Mouse (Mus musculus) forebrain, embryonic 15.5 days (tissue): ENCODE measurements around the gene Itgb4. TPM values are rescaled to one million over a fixed set of nuclear protein-coding genes. Genes with fewer than 3 reads are reported as not detected.
"Not testable (repeated sequence)": the region's sequence is repeated elsewhere in the genome, so short reads cannot be mapped to it uniquely, and the experiment has no call there.

ENCODE experiments used
- ATAC-seq: fragments of 200-750 bp; cut with Nextera tagmentation; replicated peaks from 2 replicates; pipeline ENCODE4 v1.8.0; 2017; ENCODE audit warnings: mild to moderate bottlenecking, moderate TSS enrichment, moderate library complexity
- H3K27ac ChIP-seq: fragments of 300-500 bp; sonication (generic); replicated peaks from 2 replicates; pipeline ENCODE4 v1.5.1; 2015; ENCODE audit warnings: mild to moderate bottlenecking, inconsistent platforms
- H3K27me3 ChIP-seq: fragments of 300-500 bp; sonication (generic); 2 replicates; pipeline ENCODE4 v1.6.1; 2015; ENCODE audit warnings: inconsistent platforms
- H3K36me3 ChIP-seq: fragments of 300-500 bp; sonication (generic); 2 replicates; pipeline ENCODE4 v1.6.1; 2015; ENCODE audit warnings: mild to moderate bottlenecking, inconsistent platforms
- H3K4me1 ChIP-seq: fragments of 300-500 bp; sonication (generic); 2 replicates; pipeline ENCODE4 v1.6.1; 2015; ENCODE audit warnings: inconsistent platforms
- H3K4me2 ChIP-seq: fragments of 300-500 bp; sonication (generic); replicated peaks from 2 replicates; pipeline ENCODE4 v1.6.1; 2015; ENCODE audit warnings: mild to moderate bottlenecking, inconsistent platforms
- H3K4me3 ChIP-seq: fragments of 300-500 bp; sonication (generic); 2 replicates; pipeline ENCODE4 v1.5.1; 2015; ENCODE audit warnings: mild to moderate bottlenecking, inconsistent platforms
- H3K9ac ChIP-seq: fragments of 300-500 bp; sonication (generic); replicated peaks from 2 replicates; pipeline ENCODE4 v1.6.1; 2015; ENCODE audit warnings: mild to moderate bottlenecking, inconsistent platforms
- H3K9me3 ChIP-seq: fragments of 300-500 bp; sonication (generic); 2 replicates; pipeline ENCODE4 v1.6.1; 2016; ENCODE audit warnings: inconsistent platforms
- WGBS: fragments of 180-500 bp; shearing (Covaris S2); methylation state at CpG from one replicate; pipeline ENCODE4 v1.1.7; 2015; ENCODE audit warnings: mixed read lengths; 5-methylcytosine and 5-hydroxymethylcytosine counted together
- polyA plus RNA-seq: library from polyadenylated mRNA; unstranded; fragments of >200 nt; fragmentation: Nextera tagmentation; extraction: Ambion mirVana; gene quantifications from 2 replicates; pipeline ENCODE4 v1.2.1, GENCODE M21; 2015

Itgb4 gene
- polyA plus RNA-seq, 1 experiment from 2014 or later = 0.69 TPM

DNA sequence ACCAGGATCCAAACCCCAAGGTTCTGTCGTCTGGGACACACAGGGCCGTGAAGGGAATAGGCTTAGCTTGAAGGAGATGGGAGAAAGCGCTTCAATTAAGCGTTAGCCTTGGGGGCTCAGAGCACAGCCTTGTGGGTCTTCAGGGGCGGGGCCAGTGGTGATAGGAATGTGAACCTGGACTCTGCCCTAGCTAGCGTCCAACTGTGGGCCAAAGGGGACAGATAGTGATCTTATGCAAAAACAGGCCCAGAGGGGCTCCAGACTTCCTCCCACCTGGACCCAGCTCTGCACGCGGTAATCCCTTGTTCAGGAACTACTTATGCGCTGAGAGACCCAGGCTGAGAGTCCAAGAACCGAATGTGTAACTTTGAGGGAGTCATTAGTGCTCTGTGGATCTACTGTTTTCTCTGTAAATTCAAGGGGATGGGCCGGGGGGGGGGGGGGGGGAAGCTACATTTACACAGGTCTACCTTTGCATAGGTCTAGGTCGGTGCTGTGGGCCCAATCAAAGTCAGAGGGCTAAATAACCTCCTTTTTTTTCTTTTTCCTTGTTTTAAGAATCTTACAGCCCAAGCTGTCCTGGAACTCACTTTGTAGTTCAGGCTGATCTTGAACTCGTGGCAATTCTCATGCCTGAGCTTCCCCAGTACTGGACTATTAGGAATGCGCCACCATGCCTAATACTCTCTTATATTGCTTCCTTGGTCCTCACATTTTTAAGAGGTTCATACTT, 37.2 kb downstream of the Itgb4 start:
- H3K4me1 ChIP-seq = peaks cover 22% of the 10 kb centered on the region
- H3K4me3 ChIP-seq = peak overlapping the region; percentile 68
- ATAC-seq = peak; percentile 2; the same call in 1 of the 2 replicates
- peak overlapping the region; percentile 73; the same call in 1 of the 2 replicates for H3K27ac ChIP-seq
- H3K36me3 ChIP-seq = no peaks in the 10 kb centered on the region
- H3K27me3 ChIP-seq = no peaks in the 10 kb centered on the region
- peak overlapping the region; percentile 86 for H3K4me2 ChIP-seq
- peak overlapping the region; percentile 67 for H3K9ac ChIP-seq
- H3K9me3 ChIP-seq = no peaks in the 10 kb centered on the region
- 21% methylated on average over 14 of the region's 14 CpGs for WGBS

DNA sequence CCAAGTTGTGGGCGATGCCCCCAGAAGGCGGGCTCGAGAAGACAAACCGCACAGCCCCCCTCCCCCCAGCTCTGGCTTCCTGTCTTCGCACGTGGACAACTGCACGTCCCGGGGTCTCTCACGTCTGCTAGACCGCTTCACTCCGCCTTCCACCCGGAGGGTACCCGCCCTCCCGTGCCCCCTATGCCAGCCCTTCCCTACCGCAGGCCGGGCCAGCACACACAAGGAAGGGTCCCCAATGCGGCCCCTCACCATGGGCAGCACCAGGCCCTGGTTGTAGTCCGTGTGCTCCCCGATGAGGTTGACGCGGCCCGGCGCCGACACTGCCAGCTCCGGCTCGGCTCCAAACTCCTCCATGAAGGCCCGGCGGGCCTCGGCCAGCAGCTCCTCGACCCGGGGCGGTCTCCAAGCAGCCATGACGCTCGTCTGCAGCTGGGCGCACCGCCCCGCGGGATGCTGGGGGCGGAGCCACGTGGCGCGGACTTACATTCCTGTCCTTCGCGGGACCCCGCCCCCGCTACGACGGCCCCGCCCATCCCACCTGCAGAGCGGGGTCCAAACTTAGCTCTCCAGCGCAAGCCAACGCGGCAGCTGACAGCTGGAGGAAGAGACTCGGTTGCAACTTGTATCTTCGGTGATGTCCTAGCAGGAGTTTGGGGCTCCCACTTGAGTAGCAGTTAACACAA, 37.9 kb downstream of the Itgb4 start, which contains the start of gene Galk1:
Gene Galk1 (minus strand): TSS at position 458 of the 686 bp plus-strand sequence.
- no peaks in the 10 kb centered on the region for H3K27me3 ChIP-seq
- H3K27ac ChIP-seq = peak within 1 kb of the TSS; percentile 73
- H3K4me1 ChIP-seq = peaks cover 22% of the 10 kb centered on the region
- peak; percentile 84 for ATAC-seq
- H3K4me2 ChIP-seq = peak within 1 kb of the TSS; percentile 86
- peak within 1 kb of the TSS; percentile 67 for H3K9ac ChIP-seq
- no peaks in the 10 kb centered on the region for H3K36me3 ChIP-seq
- H3K4me3 ChIP-seq = peak within 1 kb of the TSS; percentile 68
- no peaks in the 10 kb centered on the region for H3K9me3 ChIP-seq
- under 1% methylated on average over 55 of the region's 55 CpGs for WGBS

DNA sequence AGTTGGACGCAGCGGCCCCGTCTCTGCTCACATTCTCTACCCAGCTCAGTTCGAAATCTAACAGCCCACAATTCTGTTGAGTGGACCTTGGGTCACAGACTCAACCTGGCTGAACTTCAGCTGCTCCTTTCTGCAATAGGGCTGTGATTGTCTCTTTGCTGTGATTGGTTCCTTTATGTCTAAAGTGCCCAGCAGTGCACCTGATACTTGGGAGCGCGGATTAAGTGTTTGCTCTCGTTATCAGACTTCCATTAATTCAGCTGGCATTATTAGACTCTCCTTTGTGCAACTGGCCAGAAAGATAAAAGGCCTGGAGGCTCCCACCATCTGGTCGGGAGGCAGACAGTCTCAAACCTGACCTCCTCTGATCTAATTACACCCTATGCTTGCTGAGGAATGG, 40.3 kb downstream of the Itgb4 start:
- ATAC-seq = no peak
- WGBS = 41% methylated on average over 8 of the region's 8 CpGs

DNA sequence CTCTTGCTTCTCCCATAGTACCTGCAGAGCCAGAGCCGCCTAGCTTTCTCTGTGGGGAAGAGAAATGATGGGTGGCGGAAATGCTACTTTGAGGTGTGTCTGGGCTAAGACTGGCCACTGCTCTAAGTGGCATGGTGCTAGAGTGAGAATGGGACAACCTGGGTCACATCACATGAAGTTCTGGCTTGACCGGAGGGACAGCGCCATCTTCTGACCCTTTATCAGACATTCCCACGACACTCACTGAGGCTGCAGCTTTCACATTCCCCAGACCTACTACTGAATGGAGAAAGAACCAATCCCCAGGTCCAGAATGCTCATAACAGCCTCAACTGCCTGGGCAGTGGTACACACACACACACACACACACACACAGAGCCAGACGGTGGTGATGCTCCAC, 43.6 kb downstream of the Itgb4 start:
- Histone ChIP-seq H3K27ac (no peak overlapping the region), H3K9me3 (no peaks in the 10 kb centered on the region), H3K27me3 (no peaks in the 10 kb centered on the region), H3K9ac (no peak overlapping the region), H3K36me3 (peaks cover 25% of the 10 kb centered on the region), H3K4me2 (no peak overlapping the region), H3K4me3 (no peak overlapping the region), H3K4me1 (peaks cover 19% of the 10 kb centered on the region)
- no peak for ATAC-seq
- WGBS = 32% methylated on average over 6 of the region's 6 CpGs

More for the DNA sequence above, 40.3 kb downstream of the Itgb4 start:
- Histone ChIP-seq H3K9ac (no peak overlapping the region), H3K27me3 (no peaks in the 10 kb centered on the region), H3K4me2 (no peak overlapping the region), H3K4me1 (peaks cover 22% of the 10 kb centered on the region), H3K9me3 (no peaks in the 10 kb centered on the region), H3K36me3 (peaks cover under 1% of the 10 kb centered on the region; the same call in 1 of the 2 replicates), H3K27ac (no peak overlapping the region), H3K4me3 (no peak overlapping the region)

DNA sequence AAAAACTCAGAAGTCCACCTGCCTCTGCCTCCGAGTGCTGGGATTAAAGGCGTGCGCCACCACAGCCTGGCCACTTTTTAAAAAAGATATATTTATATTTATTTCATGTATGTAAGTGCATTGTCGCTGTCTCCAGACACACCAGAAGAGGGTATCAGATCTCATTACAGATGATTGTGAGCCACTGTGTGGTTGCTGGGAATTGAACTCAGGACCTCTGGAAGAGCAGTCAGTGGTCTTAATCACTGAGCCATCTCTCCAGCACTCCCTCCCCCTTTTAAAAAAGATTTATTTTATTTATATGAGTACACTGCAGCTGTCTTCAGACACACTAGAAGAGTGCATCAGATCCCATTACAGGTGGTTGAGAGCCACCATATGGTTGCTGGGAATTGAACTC, 44.4 kb downstream of the Itgb4 start:
- H3K9ac ChIP-seq, H3K9me3 ChIP-seq, H3K4me3 ChIP-seq, H3K27me3 ChIP-seq, H3K27ac ChIP-seq, H3K4me2 ChIP-seq, ATAC-seq: not testable (repeated sequence)
- 91% methylated on average over 4 of the region's 4 CpGs for WGBS
- Histone ChIP-seq H3K36me3 (peaks cover 25% of the 10 kb centered on the region), H3K4me1 (peaks cover 18% of the 10 kb centered on the region)

DNA sequence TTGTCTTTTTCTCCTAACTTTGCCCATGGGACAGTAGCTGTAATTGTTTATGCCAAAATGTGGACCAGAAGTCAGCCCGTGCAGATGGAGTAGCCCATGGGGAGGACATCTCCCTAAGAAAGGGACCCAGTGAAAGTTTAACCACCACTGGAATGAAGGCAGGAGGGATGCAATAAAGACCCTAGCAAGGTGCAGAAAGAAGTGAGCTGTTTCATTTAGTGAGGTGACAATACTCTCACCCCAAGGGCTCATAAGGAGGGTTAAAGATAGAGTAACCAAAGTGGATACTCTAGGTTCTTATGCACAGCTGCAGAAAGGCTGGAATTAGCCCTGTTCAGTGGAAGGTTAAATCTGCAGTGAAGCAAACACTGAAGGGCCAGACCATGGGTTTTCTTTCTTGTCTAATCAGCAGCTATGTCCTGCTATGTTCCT, 44.9 kb downstream of the Itgb4 start:
- no peak overlapping the region for H3K9ac ChIP-seq
- H3K4me1 ChIP-seq = peaks cover 18% of the 10 kb centered on the region
- H3K27ac ChIP-seq = no peak overlapping the region
- no peaks in the 10 kb centered on the region for H3K27me3 ChIP-seq
- no peak overlapping the region for H3K4me2 ChIP-seq
- no peak for ATAC-seq
- 76% methylated on average over 1 of the region's 1 CpGs for WGBS
- no peaks in the 10 kb centered on the region for H3K9me3 ChIP-seq
- H3K4me3 ChIP-seq = no peak overlapping the region
- peaks cover 25% of the 10 kb centered on the region for H3K36me3 ChIP-seq

DNA sequence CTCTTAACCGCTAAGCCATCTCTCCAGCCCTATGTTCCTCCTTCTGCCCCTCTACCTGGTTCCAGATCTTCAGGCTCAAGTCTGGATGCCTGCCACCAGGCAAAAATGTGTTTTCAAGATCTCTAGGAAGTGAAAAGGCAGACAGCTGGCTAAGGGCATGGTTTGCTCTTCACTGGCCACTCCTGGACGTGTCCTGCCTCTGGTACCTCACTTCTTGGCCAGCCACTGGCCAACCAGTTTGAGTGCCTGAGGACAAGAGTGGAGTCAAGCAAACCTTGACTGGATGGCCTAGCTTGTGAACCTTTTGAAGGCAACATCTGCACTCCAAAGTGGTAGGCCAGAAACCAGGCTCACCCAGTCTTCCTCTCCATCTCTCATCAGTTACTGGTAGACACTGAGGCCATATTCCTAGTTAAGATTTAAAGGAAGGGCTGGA, 45.5 kb downstream of the Itgb4 start:
- no peak overlapping the region for H3K27ac ChIP-seq
- H3K4me2 ChIP-seq = no peak overlapping the region
- H3K27me3 ChIP-seq = no peaks in the 10 kb centered on the region
- H3K9ac ChIP-seq = no peak overlapping the region
- H3K4me3 ChIP-seq = no peak overlapping the region
- H3K4me1 ChIP-seq = peaks cover 18% of the 10 kb centered on the region
- H3K36me3 ChIP-seq = peaks cover 25% of the 10 kb centered on the region
- ATAC-seq = no peak
- no peaks in the 10 kb centered on the region for H3K9me3 ChIP-seq
- 84% methylated on average over 2 of the region's 2 CpGs for WGBS

DNA sequence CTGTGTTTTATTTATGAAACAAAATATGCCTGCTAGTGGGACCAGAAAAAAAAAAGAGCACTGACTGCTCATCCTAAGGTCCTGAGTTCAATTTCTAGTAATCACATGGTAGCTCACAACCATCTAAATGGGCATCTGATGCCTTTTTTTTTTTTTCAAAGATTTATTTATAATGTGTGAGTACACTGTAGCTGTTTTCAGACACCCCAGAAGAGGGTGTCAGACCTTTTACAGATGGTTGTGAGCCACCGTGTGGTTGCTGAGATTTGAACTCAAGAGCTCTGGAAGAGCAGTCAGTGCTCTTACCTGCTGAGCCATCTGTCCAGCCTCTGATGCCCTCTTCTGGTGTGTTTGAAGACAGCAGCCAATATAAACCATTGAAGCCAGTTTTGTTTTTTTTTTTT, 46.0 kb downstream of the Itgb4 start:
- Histone ChIP-seq H3K27ac (no peak overlapping the region), H3K4me3 (no peak overlapping the region), H3K9me3 (no peaks in the 10 kb centered on the region), H3K36me3 (peaks cover 25% of the 10 kb centered on the region), H3K4me2 (no peak overlapping the region), H3K9ac (no peak overlapping the region), H3K4me1 (peaks cover 18% of the 10 kb centered on the region), H3K27me3 (no peaks in the 10 kb centered on the region)
- WGBS = 40% methylated on average over 1 of the region's 1 CpGs
- no peak for ATAC-seq

DNA sequence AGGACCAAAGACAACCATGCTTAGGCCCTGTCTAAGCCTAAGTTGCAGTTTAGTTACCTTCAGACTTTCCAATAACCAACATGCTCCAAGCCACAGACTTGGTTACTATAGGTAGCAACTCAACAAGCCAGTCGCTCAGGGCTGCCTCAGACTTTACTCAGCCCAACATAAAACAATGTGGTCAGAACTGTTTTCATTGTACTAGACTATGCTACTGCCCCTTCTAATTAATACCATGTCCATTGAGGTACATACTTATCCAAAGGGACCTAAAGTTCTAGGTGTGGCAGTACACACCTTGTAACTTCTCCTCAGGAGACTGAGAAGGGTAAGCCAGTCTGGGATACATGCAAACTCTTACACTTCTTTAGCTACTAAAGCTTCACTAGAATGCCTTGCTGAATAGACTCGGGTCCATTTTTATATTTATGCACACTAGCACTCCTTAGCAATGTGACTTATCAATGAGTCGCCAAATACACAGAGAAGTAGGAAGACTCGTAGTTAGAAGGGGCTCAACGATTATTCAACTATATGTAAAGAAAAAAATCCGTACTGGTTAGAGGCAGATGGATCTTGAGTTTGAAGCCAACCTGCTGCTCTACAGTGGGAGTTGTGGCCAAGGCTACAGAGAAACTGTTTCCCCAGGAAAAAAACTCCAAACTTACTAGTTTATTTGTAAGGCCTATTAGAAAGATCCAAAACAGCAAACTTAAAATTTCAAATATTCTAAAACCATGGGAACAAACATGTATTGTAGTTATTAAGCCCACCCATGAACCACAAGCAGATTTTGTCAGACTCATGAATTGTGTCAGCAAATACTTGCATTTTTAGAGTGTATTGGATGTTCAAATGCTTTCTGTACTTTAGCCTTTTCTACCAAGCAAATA, 47.1 kb downstream of the Itgb4 start:
- Histone ChIP-seq H3K27me3 (no peaks in the 10 kb centered on the region), H3K27ac (0 out of 2 replicates have a peak overlapping the region, but pooled peaks have one; percentile 0), H3K9me3 (no peaks in the 10 kb centered on the region), H3K4me3 (peak overlapping the region; percentile 22), H3K4me2 (peak overlapping the region; percentile 74), H3K4me1 (peaks cover 18% of the 10 kb centered on the region), H3K9ac (0 out of 2 replicates have a peak overlapping the region, but pooled peaks have one; percentile 3), H3K36me3 (peaks cover 25% of the 10 kb centered on the region)
- 73% methylated on average over 6 of the region's 6 CpGs for WGBS
- ATAC-seq = no peak

DNA sequence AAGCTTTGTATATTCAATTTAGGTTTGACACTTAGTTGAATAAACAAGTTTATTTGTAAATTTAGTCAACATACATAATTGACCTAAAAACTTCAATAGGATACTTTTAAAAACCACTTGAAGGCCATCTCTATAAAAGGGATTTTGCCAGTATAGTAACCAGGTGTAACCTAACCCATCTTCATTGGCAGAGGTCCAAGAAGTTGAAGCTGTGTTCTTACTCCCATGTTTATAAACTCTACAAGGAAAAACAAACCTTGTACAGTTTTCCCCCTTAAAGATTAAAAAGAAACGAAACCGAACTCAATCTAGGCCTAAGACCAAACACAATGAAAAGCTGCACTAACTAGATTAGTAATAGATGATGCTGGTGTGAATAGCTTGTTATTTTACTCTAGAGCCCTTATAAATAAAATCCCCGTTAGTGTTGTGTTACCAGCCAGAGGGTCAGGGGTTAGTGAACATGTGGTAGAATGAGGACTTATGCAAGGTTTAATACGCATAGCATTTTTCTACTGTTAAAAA, 47.8 kb downstream of the Itgb4 start:
- Histone ChIP-seq H3K4me3 (peak overlapping the region; percentile 81), H3K9me3 (no peaks in the 10 kb centered on the region), H3K4me1 (peaks cover 18% of the 10 kb centered on the region), H3K4me2 (peak overlapping the region; percentile 74), H3K36me3 (peaks cover 25% of the 10 kb centered on the region), H3K27me3 (no peaks in the 10 kb centered on the region), H3K9ac (peak overlapping the region; percentile 40), H3K27ac (no peak overlapping the region)
- WGBS = 49% methylated on average over 4 of the region's 4 CpGs
- no peak for ATAC-seq

DNA sequence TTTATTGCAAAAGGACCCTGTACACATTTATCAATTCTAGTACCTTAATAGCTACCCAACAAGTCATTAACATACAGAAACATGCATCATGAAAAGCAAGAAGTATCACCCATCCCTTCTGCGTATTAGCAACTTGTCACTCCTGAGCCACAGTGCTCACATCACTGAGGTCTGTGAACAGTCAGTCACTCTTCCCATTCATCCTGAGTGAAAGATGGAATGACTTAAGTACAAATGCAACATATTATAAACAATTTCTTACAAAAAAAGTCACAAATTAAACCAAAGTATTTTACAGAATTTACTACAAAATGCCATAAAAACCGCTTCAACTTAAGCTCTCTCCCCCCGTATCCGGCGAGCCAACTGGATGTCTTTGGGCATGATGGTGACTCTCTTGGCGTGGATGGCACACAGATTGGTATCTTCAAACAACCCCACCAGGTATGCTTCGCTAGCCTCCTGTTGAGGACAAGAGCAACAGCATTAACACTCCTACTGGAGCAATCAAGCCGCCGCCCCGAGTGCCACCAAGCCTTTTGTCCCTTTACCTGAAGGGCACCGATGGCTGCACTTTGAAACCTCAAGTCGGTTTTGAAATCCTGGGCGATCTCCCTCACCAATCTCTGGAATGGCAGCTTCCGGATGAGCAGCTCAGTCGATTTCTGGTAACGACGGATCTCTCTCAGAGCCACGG, 48.7 kb downstream of the Itgb4 start:
- Histone ChIP-seq H3K4me3 (peak overlapping the region; percentile 81), H3K27ac (peak overlapping the region; percentile 99), H3K4me1 (peaks cover 18% of the 10 kb centered on the region), H3K36me3 (peaks cover 25% of the 10 kb centered on the region), H3K4me2 (peak overlapping the region; percentile 74), H3K9ac (peak overlapping the region; percentile 98)
- H3K9me3 ChIP-seq, ATAC-seq, H3K27me3 ChIP-seq: not testable (repeated sequence)
- 5% methylated on average over 18 of the region's 18 CpGs for WGBS
